Mouse (Mus musculus) heart, embryonic 11.5 days (tissue): Measurements from ENCODE around the gene Shisal2b. TPM values are rescaled to one million over a fixed set of nuclear protein-coding genes. Genes with fewer than 3 reads are reported as not detected.

ENCODE experiments used
- ATAC-seq: fragments of 200-750 bp; cut with Nextera tagmentation; replicated peaks from 2 replicates; pipeline ENCODE4 v1.8.0; 2017; ENCODE audit warnings: moderate library complexity; ENCODE audit not compliant: insufficient number of reproducible peaks, low FRiP score, low TSS enrichment
- H3K27ac ChIP-seq: fragments of 300-500 bp; sonication (generic); 2 replicates; pipeline ENCODE4 v1.5.1; 2014; ENCODE audit warnings: mild to moderate bottlenecking, low read depth, low read length
- H3K27me3 ChIP-seq: fragments of 300-500 bp; sonication (generic); 2 replicates; pipeline ENCODE4 v1.6.1; 2014; ENCODE audit warnings: mild to moderate bottlenecking, low read length, mixed read lengths; ENCODE audit not compliant: control insufficient read depth, insufficient read depth
- H3K36me3 ChIP-seq: fragments of 300-500 bp; sonication (generic); 2 replicates; pipeline ENCODE4 v1.6.1; 2014; ENCODE audit warnings: mild to moderate bottlenecking, low read length, moderate library complexity, mixed read lengths; ENCODE audit not compliant: control insufficient read depth, insufficient read depth
- H3K4me1 ChIP-seq: fragments of 300-500 bp; sonication (generic); 2 replicates; pipeline ENCODE4 v1.6.1; 2014; ENCODE audit warnings: low read length; ENCODE audit not compliant: control insufficient read depth, insufficient read depth
- H3K4me2 ChIP-seq: fragments of 300-500 bp; sonication (generic); 2 replicates; pipeline ENCODE4 v1.6.1; 2014; ENCODE audit warnings: mild to moderate bottlenecking, moderate library complexity
- H3K4me3 ChIP-seq: fragments of 300-500 bp; sonication (generic); 2 replicates; pipeline ENCODE4 v1.5.1; 2014; ENCODE audit warnings: low read depth, low read length
- H3K9ac ChIP-seq: fragments of 300-500 bp; sonication (generic); 2 replicates; pipeline ENCODE4 v1.6.1; 2014; ENCODE audit warnings: mild to moderate bottlenecking, low read depth, low read length, moderate library complexity
- H3K9me3 ChIP-seq: fragments of 300-500 bp; sonication (generic); replicated peaks from 2 replicates; pipeline ENCODE4 v1.6.1; 2016; ENCODE audit warnings: low read length; ENCODE audit not compliant: control insufficient read depth
- WGBS: fragments of 180-500 bp; shearing (Covaris S2); extraction: QIAGEN DNeasy Blood & Tissue Kit; methylation state at CpG from one replicate; pipeline ENCODE4 v1.1.7; 2014; ENCODE audit not compliant: insufficient replicate concordance; 5-methylcytosine and 5-hydroxymethylcytosine counted together
- polyA plus RNA-seq: library from polyadenylated mRNA; unstranded; fragments of >200 nt; fragmentation: Nextera tagmentation; extraction: Ambion mirVana; gene quantifications from 2 replicates; pipeline ENCODE4 v1.2.1, GENCODE M21; 2014

Gene Shisal2b
- polyA plus RNA-seq, 1 experiment from 2014 or later, result 0.23 TPM

DNA sequence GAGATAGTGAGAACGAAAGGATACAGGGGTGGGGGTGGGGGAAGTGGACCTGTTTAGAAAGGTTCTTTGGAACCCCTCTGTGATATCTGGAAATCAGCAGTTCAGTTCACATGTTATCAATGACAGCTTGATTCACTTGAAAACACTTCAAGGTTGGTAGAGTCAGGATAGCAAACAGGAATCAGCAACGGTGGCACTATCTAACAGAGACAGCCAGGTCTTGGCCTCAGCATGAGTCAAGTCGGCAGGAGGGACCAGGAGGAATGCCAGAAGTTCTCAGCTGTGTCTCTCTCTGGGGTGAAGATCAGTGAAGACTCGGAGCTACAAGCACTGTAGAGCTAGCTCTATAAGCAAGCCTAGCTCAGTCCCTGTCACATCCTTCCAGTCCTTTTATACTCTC is 14.8 kb upstream of the Shisal2b start:
- no peak overlapping the region for H3K9ac ChIP-seq
- ATAC-seq, result no peak
- no peak overlapping the region for H3K4me3 ChIP-seq
- no peaks in the 10 kb centered on the region for H3K9me3 ChIP-seq
- H3K27me3 ChIP-seq, result no peaks in the 10 kb centered on the region
- no peaks in the 10 kb centered on the region for H3K36me3 ChIP-seq
- 32% methylated on average over 4 of the region's 4 CpGs for WGBS
- no peak overlapping the region for H3K27ac ChIP-seq
- H3K4me2 ChIP-seq, result no peak overlapping the region
- H3K4me1 ChIP-seq, result no peaks in the 10 kb centered on the region

- WGBS, result 91% methylated on average over 2 of the region's 2 CpGs
- H3K9me3 ChIP-seq, result no peaks in the 10 kb centered on the region
- ATAC-seq, result no peak
Measured at GRCm38 (mm10) chr13:104869907-104870306, 6.2 kb upstream of the Shisal2b start.

GRCm38 (mm10) chr13:104866726-104867125 is 3.0 kb upstream of the Shisal2b start:
- WGBS, result 75% methylated on average over 5 of the region's 5 CpGs
- Histone ChIP-seq H3K36me3 (no peaks in the 10 kb centered on the region), H3K27ac (no peak overlapping the region), H3K27me3 (peaks cover 9% of the 10 kb centered on the region; the same call in 1 of the 2 replicates), H3K4me1 (no peaks in the 10 kb centered on the region), H3K9me3 (no peaks in the 10 kb centered on the region), H3K4me3 (no peak overlapping the region), H3K4me2 (no peak overlapping the region), H3K9ac (no peak overlapping the region)
- no peak for ATAC-seq

More at GRCm38 (mm10) chr13:104869907-104870306, 6.2 kb upstream of the Shisal2b start:
- no peak overlapping the region for H3K9ac ChIP-seq
- no peak overlapping the region for H3K27ac ChIP-seq
- H3K4me1 ChIP-seq, result no peaks in the 10 kb centered on the region
- no peaks in the 10 kb centered on the region for H3K36me3 ChIP-seq
- H3K27me3 ChIP-seq, result no peaks in the 10 kb centered on the region
- no peak overlapping the region for H3K4me3 ChIP-seq
- no peak overlapping the region for H3K4me2 ChIP-seq

- Histone ChIP-seq H3K4me1 (no peaks in the 10 kb centered on the region), H3K4me3 (no peak overlapping the region), H3K9me3 (no peaks in the 10 kb centered on the region), H3K27ac (no peak overlapping the region), H3K36me3 (no peaks in the 10 kb centered on the region), H3K4me2 (no peak overlapping the region), H3K27me3 (no peaks in the 10 kb centered on the region), H3K9ac (no peak overlapping the region)
- no peak for ATAC-seq
- WGBS, result 73% methylated on average over 2 of the region's 2 CpGs
Measured at GRCm38 (mm10) chr13:104853645-104854044, 10.0 kb downstream of the Shisal2b start.

DNA sequence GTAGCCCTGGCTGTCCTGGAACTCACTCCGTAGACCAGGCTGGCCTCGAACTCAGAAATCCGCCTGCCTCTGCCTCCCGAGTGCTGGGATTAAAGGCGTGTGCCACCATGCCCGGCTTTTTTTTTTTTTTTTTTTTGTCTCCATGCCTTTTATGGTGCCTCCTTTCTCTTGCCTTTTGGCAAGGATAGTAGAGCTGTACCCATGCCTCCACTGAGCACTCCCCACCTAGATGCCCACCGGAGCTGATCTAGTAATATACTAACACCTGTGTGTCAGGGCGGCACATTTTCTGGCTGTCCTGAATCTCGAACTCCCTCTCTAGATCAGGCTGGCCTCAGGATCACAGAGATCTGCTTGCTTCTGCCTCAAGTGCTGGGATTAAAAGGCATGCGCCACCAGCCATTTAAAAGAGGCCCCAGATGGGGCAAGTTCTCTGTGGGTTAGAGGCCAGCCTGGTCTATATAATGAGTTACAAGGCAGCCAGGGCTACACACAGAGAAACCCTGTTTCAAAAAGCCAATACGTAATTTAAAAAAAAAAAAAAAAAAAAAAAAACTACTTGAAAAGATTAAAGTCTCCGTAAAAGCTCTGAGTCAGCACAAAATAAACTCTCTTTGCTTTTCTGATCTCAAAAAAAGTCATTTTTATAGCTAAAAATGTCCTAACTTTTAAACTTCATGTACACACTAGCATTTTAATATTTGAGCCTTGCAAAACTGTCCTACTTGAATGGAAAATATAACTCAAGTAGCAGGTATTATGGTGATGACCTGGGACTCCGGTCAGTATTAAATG is 20.2 kb downstream of the Shisal2b start:
- H3K4me3 ChIP-seq, result no peak overlapping the region
- H3K9ac ChIP-seq, result no peak overlapping the region
- H3K4me1 ChIP-seq, result no peaks in the 10 kb centered on the region
- H3K36me3 ChIP-seq, result no peaks in the 10 kb centered on the region
- no peak for ATAC-seq
- H3K9me3 ChIP-seq, result no peaks in the 10 kb centered on the region
- no peaks in the 10 kb centered on the region for H3K27me3 ChIP-seq
- WGBS, result 85% methylated on average over 10 of the region's 13 CpGs
- no peak overlapping the region for H3K27ac ChIP-seq
- H3K4me2 ChIP-seq, result no peak overlapping the region

GRCm38 (mm10) chr13:104841937-104842336 is 21.8 kb downstream of the Shisal2b start:
- Histone ChIP-seq H3K36me3 (0 out of 2 replicates have a peak, but pooled peaks cover 2% of the 10 kb centered on the region), H3K9ac (no peak overlapping the region), H3K27me3 (no peaks in the 10 kb centered on the region), H3K9me3 (no peaks in the 10 kb centered on the region), H3K4me1 (no peaks in the 10 kb centered on the region), H3K4me2 (no peak overlapping the region), H3K4me3 (no peak overlapping the region), H3K27ac (no peak overlapping the region)
- no peak for ATAC-seq
- 64% methylated on average over 4 of the region's 4 CpGs for WGBS

DNA sequence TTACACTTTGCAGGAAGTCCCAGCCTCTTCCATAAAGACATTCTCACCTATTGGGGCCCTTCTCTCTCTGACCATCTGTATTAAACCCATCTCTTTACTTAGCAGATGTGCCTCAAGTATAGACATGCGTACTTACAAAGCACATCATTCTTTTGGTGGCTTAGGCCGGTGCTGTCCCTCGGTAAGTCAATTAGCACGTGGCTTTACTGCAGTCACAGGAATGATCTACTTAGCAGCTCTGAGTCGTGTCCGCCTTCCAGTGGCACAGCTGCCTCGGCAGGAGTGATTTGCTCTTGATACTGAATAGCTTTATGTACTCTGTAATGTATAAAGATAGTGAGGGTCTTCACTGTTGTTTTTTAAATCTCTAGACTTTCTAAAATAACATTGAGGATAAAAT is 26.1 kb downstream of the Shisal2b start:
- H3K4me3 ChIP-seq, result no peak overlapping the region
- ATAC-seq, result no peak
- 61% methylated on average over 7 of the region's 7 CpGs for WGBS
- H3K4me1 ChIP-seq, result no peaks in the 10 kb centered on the region
- 0 out of 2 replicates have a peak, but pooled peaks cover 6% of the 10 kb centered on the region for H3K36me3 ChIP-seq
- no peak overlapping the region for H3K27ac ChIP-seq
- H3K9ac ChIP-seq, result no peak overlapping the region
- no peaks in the 10 kb centered on the region for H3K27me3 ChIP-seq
- no peak overlapping the region for H3K4me2 ChIP-seq
- no peaks in the 10 kb centered on the region for H3K9me3 ChIP-seq

DNA sequence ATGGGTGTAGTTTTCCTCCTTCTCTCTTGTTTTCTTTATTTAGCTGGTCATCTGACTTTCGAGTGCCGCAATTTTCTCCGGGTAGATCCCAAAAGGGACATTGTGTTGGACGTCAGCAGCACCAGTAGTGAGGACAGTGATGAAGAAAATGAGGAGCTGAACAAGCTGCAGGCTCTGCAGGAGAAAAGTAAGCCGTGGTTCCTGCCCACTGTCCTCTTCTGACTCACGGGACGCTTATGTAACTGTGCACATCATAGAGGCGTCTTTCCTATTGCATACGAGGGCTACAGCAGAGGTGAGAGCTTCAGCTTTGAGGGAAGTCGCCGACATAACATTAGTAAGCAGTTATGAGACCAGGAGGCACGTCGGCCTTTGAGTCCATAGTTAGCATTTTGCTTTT is 30.9 kb downstream of the Shisal2b start:
- H3K4me2 ChIP-seq, result no peak overlapping the region
- no peaks in the 10 kb centered on the region; the same call in 1 of the 2 replicates for H3K9me3 ChIP-seq
- WGBS, result 89% methylated on average over 13 of the region's 13 CpGs
- no peak overlapping the region for H3K9ac ChIP-seq
- no peak overlapping the region for H3K4me3 ChIP-seq
- H3K36me3 ChIP-seq, result peaks cover 21% of the 10 kb centered on the region
- H3K27ac ChIP-seq, result no peak overlapping the region
- H3K27me3 ChIP-seq, result no peaks in the 10 kb centered on the region
- H3K4me1 ChIP-seq, result no peaks in the 10 kb centered on the region
- no peak for ATAC-seq

DNA sequence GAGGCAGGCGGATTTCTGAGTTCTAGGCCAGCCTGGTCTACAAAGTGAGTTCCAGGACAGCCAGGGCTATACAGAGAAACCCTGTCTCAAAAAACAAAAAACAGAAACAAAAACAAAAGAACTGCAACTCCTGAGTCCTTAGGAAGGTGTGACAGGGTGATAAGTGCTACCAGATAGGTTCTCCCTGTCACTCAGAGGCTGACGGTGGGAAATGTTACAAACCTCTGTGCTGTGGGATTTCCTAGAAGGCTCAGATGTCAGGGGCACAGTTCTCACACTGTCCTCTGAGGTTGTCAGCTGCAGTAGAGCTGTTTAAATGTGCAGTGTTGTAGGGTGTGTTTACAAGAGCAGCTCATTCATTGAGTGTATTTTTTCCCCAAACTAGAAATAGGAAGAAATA is 38.2 kb downstream of the Shisal2b start:
- Histone ChIP-seq H3K4me1 (peaks cover 4% of the 10 kb centered on the region), H3K36me3 (peaks cover 24% of the 10 kb centered on the region), H3K27me3 (no peaks in the 10 kb centered on the region), H3K27ac (no peak overlapping the region), H3K9ac (no peak overlapping the region), H3K4me3 (no peak overlapping the region), H3K9me3 (no peaks in the 10 kb centered on the region; the same call in 1 of the 2 replicates), H3K4me2 (no peak overlapping the region)
- WGBS, result 42% methylated on average over 2 of the region's 2 CpGs
- no peak for ATAC-seq
